12 mouse cellular contexts compared by ENCODE assay signal in genomic region chr11:74826702-74827101, GRCm38 (mm10). TPM values are rescaled to one million over a fixed set of nuclear protein-coding genes. Genes with fewer than 3 reads are reported as not detected.
DNase-seq lines count a peak whose midpoint lies in the region; ATAC-seq and TF ChIP-seq lines count a peak whose summit lies in the region.
"Had no signal": no experiment of that assay in that cellular context is flagged by ENCODE, and none has a peak within 500 bp of the region (broad histone marks: within the 10 kb centered on the region; RNA-seq: fewer than 3 reads in every experiment).

No protein-coding gene starts in this region.

- peaks cover 3 to 34% of the 10 kb centered on the region in 2 experiments for H3K36me3 ChIP-seq in MEL (ENCODE audit: control insufficient read depth in 1 of 2, insufficient read depth in 2 of 2, low read length in 2 of 2)
- H3K36me3 ChIP-seq in myocyte (ENCODE audit: control insufficient read depth, insufficient read depth): no peaks in the 10 kb centered on the region
- H3K36me3 ChIP-seq in midbrain, embryonic 14.5 days (ENCODE audit: control insufficient read depth, insufficient read depth, low read length): no peaks in the 10 kb centered on the region
- H3K36me3 ChIP-seq: hindbrain, embryonic 13.5 days had no signal

- H3K4me1 ChIP-seq in MEL (ENCODE audit: control insufficient read depth in 1 of 2, insufficient read depth in 2 of 2, low read length in 2 of 2): peaks cover 0 to 29% of the 10 kb centered on the region in 2 experiments; a peak in 3 of 4 replicates
- H3K4me1 ChIP-seq in midbrain, embryonic 14.5 days (ENCODE audit: control insufficient read depth, insufficient read depth, low read length): no peaks in the 10 kb centered on the region

- DNase-seq in kidney, adult 11 months: peak; percentile 69
- no peak for DNase-seq in kidney, adult 18-20 months
- no peak for DNase-seq in MEL (ENCODE audit: low read depth, low spot score)
- peak; percentile 72 for DNase-seq in kidney, adult 9 months
- no peak for DNase-seq in right cerebral cortex, postnatal 4 days
- no peak for DNase-seq in midbrain, embryonic 14.5 days
- DNase-seq: cerebellum, postnatal 14 days had no signal

- no peak overlapping the region for H3K9ac ChIP-seq in MEL (ENCODE audit: control insufficient read depth, low read depth, low read length, poor library complexity, severe bottlenecking)
- no peak overlapping the region for H3K9ac ChIP-seq in midbrain, embryonic 14.5 days (replicated peaks; ENCODE audit: low read length)
- H3K9ac ChIP-seq: hindbrain, embryonic 13.5 days had no signal

- H3K27ac ChIP-seq in MEL (ENCODE audit: control insufficient read depth, low read depth, low read length): no peak overlapping the region
- no peak overlapping the region for H3K27ac ChIP-seq in midbrain, embryonic 14.5 days (replicated peaks; ENCODE audit: low read depth, low read length)
- H3K27ac ChIP-seq: heart, adult 2 months; hindbrain, embryonic 13.5 days had no signal

- no peaks in the 10 kb centered on the region for H3K27me3 ChIP-seq in MEL (ENCODE audit: control insufficient read depth in 1 of 2, insufficient read depth in 2 of 2, low read length in 2 of 2)
- no peaks in the 10 kb centered on the region for H3K27me3 ChIP-seq in myocyte (ENCODE audit: control insufficient read depth, insufficient read depth, insufficient read length)
- H3K27me3 ChIP-seq in midbrain, embryonic 14.5 days (ENCODE audit: control insufficient read depth, insufficient read depth, low read length): no peaks in the 10 kb centered on the region
- H3K27me3 ChIP-seq: hindbrain, embryonic 13.5 days had no signal

- no peak for TF ChIP-seq RAD21 in MEL (IDR thresholded peaks at IDR 0.05; ENCODE audit: low read depth, low read length)

- 92% methylated on average over 5 of the region's 5 CpGs for WGBS in midbrain, embryonic 14.5 days

- H3ac ChIP-seq in myocyte (ENCODE audit: control insufficient read depth, insufficient read length): no peak overlapping the region

- H3K9me3 ChIP-seq in MEL (replicated peaks; ENCODE audit: insufficient read depth, low read length): no peaks in the 10 kb centered on the region
- no peaks in the 10 kb centered on the region for H3K9me3 ChIP-seq in midbrain, embryonic 14.5 days (ENCODE audit: control insufficient read depth, low read length)
- H3K9me3 ChIP-seq: hindbrain, embryonic 13.5 days had no signal

- no peak for ATAC-seq in midbrain, embryonic 14.5 days (ENCODE audit: low FRiP score, low TSS enrichment)
- ATAC-seq: forebrain, embryonic 16.5 days; midbrain, embryonic 16.5 days had no signal

- H3K4me3 ChIP-seq in MEL (ENCODE audit: control insufficient read depth in 1 of 2, insufficient read depth in 1 of 2, low read depth in 2 of 2, low read length in 2 of 2): no peak overlapping the region
- no peak overlapping the region for H3K4me3 ChIP-seq in myocyte
- no peak overlapping the region for H3K4me3 ChIP-seq in midbrain, embryonic 14.5 days (replicated peaks; ENCODE audit: low read depth, low read length)
- H3K4me3 ChIP-seq: heart, adult 2 months; hindbrain, embryonic 13.5 days had no signal

- TF ChIP-seq CTCF in MEL (IDR thresholded peaks at IDR 0.05 in 2 of 3, conservative IDR thresholded peaks at IDR 0.05 in 1 of 3; ENCODE audit: control insufficient read depth in 1 of 3, insufficient read depth in 1 of 3, low read depth in 2 of 3, low read length in 3 of 3, poor library complexity in 1 of 3, severe bottlenecking in 1 of 3): no peak

- H3K79me2 ChIP-seq in MEL (ENCODE audit: control insufficient read depth, insufficient read depth, low read length, poor library complexity) (peaks cover 8% of the 10 kb centered on the region), myocyte (ENCODE audit: control insufficient read depth, insufficient read depth) (no peaks in the 10 kb centered on the region)

- no peak for TF ChIP-seq EP300 in MEL (IDR thresholded peaks at IDR 0.05; ENCODE audit: low read depth in 1 of 2, low read length in 2 of 2)

- H3K4me2 ChIP-seq in myocyte (ENCODE audit: low read depth): peak overlapping the region; percentile 35
- no peak overlapping the region for H3K4me2 ChIP-seq in midbrain, embryonic 14.5 days (ENCODE audit: low read length)
- H3K4me2 ChIP-seq: hindbrain, embryonic 13.5 days had no signal

- no peak for TF ChIP-seq POLR2A in MEL (IDR thresholded peaks at IDR 0.05; ENCODE audit: control insufficient read depth in 1 of 2, insufficient read depth in 1 of 2, low read depth in 1 of 2, low read length in 2 of 2, poor library complexity in 1 of 2)
- TF ChIP-seq POLR2A in myocyte (IDR thresholded peaks at IDR 0.05; ENCODE audit: insufficient read length, low read depth): no peak

TF ChIP-seq in MEL, 35 proteins besides CTCF, POLR2A, EP300 and RAD21:
- TF ChIP-seq MAZ (IDR thresholded peaks at IDR 0.05; ENCODE audit: low read depth, low read length) (no peak), POLR2AphosphoS2 (IDR thresholded peaks at IDR 0.05; ENCODE audit: low read length) (0 out of 2 replicates have a peak, but pooled peaks have one; percentile 44), MYB (IDR thresholded peaks at IDR 0.05; ENCODE audit: low read depth, low read length) (no peak), USF2 (IDR thresholded peaks at IDR 0.05; ENCODE audit: borderline replicate concordance in 1 of 2, insufficient read depth in 1 of 2, low read depth in 1 of 2, low read length in 2 of 2) (no peak), ZC3H11A (IDR thresholded peaks at IDR 0.05; ENCODE audit: low read depth, low read length) (no peak)

TF ChIP-seq in myocyte, 11 proteins besides CTCF, POLR2A, EP300 and RAD21:
- no peak for TF ChIP-seq TCF12 (IDR thresholded peaks at IDR 0.05; ENCODE audit: insufficient read depth, poor library complexity, severe bottlenecking)
- TF ChIP-seq REST (IDR thresholded peaks at IDR 0.05; ENCODE audit: insufficient read depth, insufficient read length): no peak
- TF ChIP-seq POLR2AphosphoS2 (IDR thresholded peaks at IDR 0.05; ENCODE audit: insufficient read length, low read depth): no peak
- TF ChIP-seq CEBPB (IDR thresholded peaks at IDR 0.05; ENCODE audit: insufficient read depth, poor library complexity, severe bottlenecking): no peak
- TF ChIP-seq USF1 (IDR thresholded peaks at IDR 0.05; ENCODE audit: low read depth): no peak
- TF ChIP-seq E2F4 (IDR thresholded peaks at IDR 0.05; ENCODE audit: insufficient read depth): no peak
- TF ChIP-seq MYOG (IDR thresholded peaks at IDR 0.05; ENCODE audit: control insufficient read depth in 1 of 3, insufficient read depth in 1 of 3, insufficient read length in 2 of 3, low read depth in 2 of 3): no peak
- TF ChIP-seq MYOD1 (IDR thresholded peaks at IDR 0.05; ENCODE audit: control insufficient read depth in 1 of 3, insufficient read length in 2 of 3, low read depth in 2 of 3): no peak
- TF ChIP-seq TCF3 (IDR thresholded peaks at IDR 0.05; ENCODE audit: insufficient read length, low read depth): no peak
TF ChIP-seq in myocyte: peak in this region for 0.

RNA-seq across cellular contexts. Expression of gene Mnt, which starts 4.0 kb away (rescaled TPM):
- total RNA-seq in MEL (2012; rRNA removed): 5.8 and 7.7 TPM in 2 replicates
- polyA plus RNA-seq in MEL (2012; ENCODE audit: insufficient read depth in 1 of 2, insufficient read length in 2 of 2, low read depth in 1 of 2, low replicate concordance in 2 of 2, missing spikeins in 1 of 2): 10 to 100 TPM in 1 of 2 experiments, not detected in 1; 37.3 TPM
- 12.7 TPM for polyA plus RNA-seq in myocyte (2012; fragmentation: generic; extraction: Trizol)
- polyA plus RNA-seq in midbrain, embryonic 14.5 days (2014; fragmentation: Nextera tagmentation; extraction: Ambion mirVana): 9.8 and 10.3 TPM in 2 replicates

RNA-seq across cellular contexts. Expression of gene Mettl16, which starts 56.1 kb away (rescaled TPM):
- total RNA-seq in MEL (2012; rRNA removed): 110 and 116 TPM in 2 replicates
- polyA plus RNA-seq in MEL (2012; ENCODE audit: insufficient read depth in 1 of 2, insufficient read length in 2 of 2, low read depth in 1 of 2, low replicate concordance in 2 of 2, missing spikeins in 1 of 2) (10 to 100 TPM in 1 of 2 experiments, not detected in 1; 76.3 TPM), myocyte (2012; fragmentation: generic; extraction: Trizol) (10.9 TPM)
- polyA plus RNA-seq in midbrain, embryonic 14.5 days (2014; fragmentation: Nextera tagmentation; extraction: Ambion mirVana): 34.4 and 41.1 TPM in 2 replicates

Comparison
In these comparisons a context has a peak if more than half of its experiments do, and no peak if none do; other contexts are left out.
1. DNase-seq: peak in kidney, adult 11 months (single experiment) and kidney, adult 9 months (single experiment); none in kidney, adult 18-20 months (single experiment), MEL (single experiment), right cerebral cortex, postnatal 4 days (single experiment) and midbrain, embryonic 14.5 days (single experiment).